Mouse (Mus musculus) Muller cell, postnatal 12 days (primary cell): ENCODE measurements around the gene Gatd1.
A peak's percentile ranks its signal among the peaks of the same experiment; 100 is the strongest.

Source experiments
- DNase-seq: peaks from one replicate; pipeline ENCODE4 v3.0.0-alpha.2; 2015; ENCODE audit errors: inconsistent ontology term

Gatd1 gene

GRCm38 (mm10) chr7:141390326-141391259 lies 23.3 kb downstream of the Gatd1 start:
- no peak for DNase-seq

DNA sequence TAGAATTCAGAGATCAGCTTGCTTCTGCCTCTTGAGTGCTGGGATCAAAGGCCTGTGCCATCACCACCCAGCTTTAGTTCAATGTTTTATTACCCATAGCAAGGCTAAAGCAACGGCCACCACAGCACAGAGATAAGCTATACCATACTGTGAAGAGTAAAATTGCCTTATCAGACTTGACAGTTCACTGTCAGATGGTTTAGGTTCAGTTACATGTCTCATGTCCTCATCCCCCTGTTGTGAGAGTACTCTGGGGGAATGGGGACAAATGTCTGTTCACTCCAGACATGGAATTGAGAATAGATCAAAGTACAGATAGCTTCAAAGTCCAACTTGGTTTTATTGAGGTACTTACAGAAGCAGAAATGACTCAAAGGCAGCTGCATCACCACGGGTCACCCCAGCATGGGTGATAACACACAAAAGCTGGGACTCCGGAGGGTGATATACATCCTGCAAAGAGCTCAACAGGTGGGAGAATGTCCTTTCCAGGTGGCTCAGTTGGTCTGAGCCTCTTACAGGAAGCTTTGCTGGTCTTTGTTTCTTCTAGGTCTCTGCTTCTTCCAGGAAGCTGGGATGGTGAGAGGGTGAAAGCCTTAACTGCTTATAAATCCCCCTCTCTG lies 25.3 kb downstream of the Gatd1 start:
- DNase-seq = no peak

DNA sequence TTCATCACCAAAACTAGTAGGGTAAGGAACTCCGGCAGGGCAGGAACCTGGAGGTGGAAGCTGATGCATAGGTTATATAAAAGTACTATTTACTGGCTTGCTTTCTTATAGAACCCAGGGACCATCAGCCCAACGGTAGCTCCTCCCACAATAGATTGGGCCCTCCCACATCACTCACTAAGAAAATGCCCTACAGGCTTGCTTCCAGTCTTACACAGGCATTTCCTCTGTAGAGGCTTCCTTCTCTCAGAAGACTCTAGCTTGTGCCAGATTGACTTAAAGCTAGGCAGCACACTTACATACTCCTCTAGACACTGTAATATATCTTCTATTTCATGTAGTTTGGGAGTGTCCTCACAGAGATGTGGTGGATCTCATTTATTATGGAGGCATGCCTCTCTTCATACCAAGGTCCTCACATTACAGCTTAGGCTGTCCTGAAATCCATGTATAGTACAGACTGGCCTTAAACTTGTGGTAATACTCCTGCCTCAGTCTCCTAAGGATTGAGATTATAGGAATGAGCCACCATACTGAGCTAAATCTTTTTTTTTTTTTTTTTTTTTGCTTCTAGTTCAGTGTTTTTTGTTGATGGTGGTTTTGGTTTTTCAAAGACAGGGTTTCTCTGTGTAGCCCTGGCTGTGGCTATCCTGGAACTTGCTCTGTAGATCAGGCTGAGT lies 26.0 kb downstream of the Gatd1 start:
- no peak for DNase-seq

DNA sequence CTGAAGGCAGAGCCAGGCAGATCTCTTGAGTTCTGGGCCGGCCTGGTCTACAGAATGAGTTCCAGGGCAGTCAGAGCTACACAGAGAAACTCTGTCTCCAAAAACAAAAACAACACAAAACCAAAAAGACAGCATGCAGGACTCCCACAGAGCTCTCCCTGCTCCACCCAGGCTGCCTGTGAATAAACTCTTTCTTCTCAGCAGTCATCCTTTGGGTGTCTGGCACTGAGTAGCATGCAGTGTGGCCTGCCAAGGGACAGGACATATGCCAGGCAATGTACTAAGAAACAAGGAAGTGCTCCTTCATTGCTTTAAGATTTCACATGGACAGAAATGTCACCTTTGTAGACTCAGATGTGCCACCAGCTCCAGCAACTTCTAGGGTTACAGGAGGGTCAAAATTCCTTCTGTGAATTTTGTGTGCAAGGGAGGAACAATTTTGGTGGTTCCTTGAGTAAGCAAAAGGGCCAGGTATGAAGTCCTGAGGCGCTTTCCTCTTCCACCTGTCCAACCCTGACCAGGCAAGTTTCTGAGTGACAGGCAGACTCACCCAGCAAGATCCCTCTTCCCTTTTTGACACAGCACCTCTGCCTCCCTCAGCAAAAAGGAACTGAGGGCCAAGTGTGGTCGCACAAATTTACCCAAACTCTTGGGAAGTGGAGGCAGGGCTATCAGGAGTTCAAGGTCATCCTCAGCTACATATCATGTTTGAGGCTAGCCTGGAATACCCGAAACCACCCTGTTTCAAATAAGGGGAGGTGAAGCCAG lies 32.7 kb downstream of the Gatd1 start:
- DNase-seq = peak; percentile 16

DNA sequence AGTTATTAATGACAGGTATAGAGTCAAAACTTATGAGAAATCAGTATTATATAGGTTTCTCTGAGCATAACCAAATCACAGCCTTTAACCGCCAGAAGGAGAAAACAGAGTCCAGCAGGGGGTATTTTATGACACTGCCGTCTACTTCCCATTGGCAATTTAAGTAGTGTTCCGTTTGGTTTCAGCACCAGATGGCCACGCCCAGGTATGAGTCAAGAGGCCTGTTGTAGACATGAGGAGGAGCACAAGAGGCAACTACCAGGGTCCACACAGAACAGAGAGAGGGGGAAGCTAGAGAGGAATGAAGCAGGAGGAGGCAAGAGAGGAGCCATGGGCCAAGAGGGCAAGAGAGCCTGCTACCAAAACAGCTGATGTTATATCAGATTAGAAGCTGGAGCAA lies 34.4 kb downstream of the Gatd1 start:
- no peak for DNase-seq

- DNase-seq = no peak
Measured at GRCm38 (mm10) chr7:141374399-141374798, 39.5 kb downstream of the Gatd1 start.

DNA sequence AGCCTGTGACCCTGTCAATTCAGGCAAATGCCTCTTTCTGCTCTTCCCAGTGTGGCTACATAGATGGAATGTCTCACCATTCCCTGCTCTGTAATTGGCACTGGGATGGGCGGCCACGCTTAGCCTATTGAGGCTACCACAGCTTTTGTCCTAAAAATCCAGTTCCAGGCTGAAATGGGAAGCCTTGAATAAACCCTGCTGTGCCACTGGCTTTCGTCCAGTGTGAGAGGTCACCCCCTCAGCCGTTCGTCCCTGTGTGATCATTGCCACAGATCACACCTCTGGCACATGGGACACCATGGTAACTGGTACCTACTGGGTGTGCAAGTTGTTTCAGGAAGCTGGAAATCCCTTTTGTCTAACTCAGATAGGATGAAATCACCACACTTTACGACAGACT lies 40.3 kb downstream of the Gatd1 start:
- peak; percentile 83 for DNase-seq

DNA sequence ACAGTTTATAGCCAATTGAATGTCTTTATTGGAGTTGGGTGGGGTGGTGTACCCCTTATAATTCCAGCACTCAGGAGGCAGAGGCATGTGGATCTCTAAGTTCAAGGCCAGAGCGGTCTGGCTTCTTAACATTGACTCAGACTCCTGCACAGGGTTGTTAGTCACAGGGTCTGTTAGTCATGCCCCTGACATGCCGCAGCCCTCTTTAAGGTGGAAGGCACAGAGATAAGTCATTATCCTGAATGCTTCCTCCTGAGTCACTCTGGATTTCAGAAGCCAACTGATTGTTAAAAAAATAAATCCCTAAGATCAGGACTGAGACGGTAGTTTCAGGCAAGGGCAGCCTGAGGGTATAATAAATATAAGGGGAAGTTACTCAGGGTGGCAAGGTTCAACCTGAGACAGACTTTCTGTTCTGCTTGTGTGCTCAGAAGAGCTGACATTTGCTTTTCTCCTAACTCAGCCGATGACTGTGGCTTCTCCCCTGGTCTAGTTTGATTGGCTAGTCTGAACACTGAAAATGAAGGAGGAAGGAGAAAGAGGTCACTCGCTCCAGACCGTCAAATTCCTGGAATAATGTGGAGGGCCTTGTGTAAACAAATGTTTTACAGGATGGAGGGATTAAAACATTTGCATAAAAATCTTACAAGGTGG lies 41.9 kb downstream of the Gatd1 start:
- DNase-seq = peak; percentile 40

DNA sequence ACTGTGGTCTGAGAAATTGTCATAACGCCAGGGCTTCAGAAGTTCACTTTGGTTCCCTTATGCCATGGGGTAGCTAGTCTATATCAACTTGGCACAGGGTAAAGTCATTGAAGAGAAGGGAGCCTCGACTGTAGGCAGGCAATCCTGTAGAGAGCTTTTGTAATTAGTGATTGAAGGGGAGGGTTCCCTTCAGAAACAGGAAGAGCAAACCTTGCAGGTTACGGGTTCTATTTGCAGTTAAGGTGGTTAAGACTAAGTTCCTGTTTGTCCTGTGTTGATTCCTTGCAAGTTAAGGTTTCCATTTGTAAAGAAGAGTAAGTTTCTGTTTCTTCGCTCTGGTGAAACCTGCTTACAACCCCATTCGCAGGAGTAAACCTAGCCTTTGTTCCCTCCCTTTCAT lies 44.0 kb downstream of the Gatd1 start:
- no peak for DNase-seq

DNA sequence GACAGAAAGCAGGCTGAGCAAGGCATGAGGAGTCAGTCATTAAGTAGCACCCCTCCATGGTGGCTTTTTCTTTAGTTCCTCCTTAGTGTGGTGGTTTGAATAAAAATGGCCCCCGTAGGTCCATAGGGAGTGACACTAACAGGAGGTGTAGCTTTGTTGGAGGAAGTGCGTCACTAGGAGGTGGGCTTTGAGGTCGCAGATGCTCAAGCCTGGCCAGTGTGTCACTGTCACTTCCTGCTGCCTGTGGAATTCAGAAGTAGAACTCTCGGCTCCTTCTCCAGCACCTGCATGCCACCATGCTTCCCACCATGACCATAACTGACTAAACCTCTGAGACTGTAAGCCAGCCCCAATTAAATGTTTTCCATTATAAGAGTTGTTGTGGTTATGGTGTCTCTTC lies 46.6 kb downstream of the Gatd1 start:
- DNase-seq = no peak

- DNase-seq = no peak
Measured at GRCm38 (mm10) chr7:141365049-141365445, 48.9 kb downstream of the Gatd1 start.

DNA sequence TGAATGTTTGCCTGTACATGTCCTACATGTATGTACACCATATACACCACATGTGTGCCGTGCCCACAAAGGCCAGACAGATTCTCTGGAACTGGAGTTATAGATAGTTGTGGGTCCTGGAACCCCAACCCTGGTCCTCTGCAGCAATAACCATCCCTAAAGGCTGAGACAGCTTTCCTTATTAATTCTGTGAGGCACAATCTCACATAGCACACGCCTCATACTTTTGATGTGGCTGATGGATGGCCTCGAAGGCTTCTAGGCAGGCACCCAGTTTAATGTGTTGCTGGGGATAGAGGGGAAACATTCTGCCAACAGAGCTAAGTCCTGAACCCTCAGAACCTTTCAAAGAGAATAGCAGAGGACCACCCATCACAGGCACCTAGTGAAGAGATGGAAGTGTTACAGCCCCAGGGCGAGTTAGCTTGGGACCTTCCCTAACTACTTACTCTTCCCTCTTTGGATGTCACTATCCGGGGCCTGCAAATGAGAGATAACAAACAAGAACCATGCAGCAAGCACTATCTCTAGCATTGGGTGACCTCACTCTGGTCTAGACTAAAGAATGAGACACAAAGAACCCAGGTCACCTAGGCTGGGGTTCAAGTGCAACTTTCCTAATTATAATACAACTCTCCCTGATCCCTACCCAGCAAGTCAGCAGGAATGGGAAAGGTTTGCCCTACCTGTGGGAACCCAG lies 49.4 kb downstream of the Gatd1 start:
- DNase-seq = no peak

GRCm38 (mm10) chr7:141363752-141364125 lies 50.2 kb downstream of the Gatd1 start:
- DNase-seq = no peak

- peak; percentile 62 for DNase-seq
Measured at GRCm38 (mm10) chr7:141363106-141363751, 50.7 kb downstream of the Gatd1 start.

DNA sequence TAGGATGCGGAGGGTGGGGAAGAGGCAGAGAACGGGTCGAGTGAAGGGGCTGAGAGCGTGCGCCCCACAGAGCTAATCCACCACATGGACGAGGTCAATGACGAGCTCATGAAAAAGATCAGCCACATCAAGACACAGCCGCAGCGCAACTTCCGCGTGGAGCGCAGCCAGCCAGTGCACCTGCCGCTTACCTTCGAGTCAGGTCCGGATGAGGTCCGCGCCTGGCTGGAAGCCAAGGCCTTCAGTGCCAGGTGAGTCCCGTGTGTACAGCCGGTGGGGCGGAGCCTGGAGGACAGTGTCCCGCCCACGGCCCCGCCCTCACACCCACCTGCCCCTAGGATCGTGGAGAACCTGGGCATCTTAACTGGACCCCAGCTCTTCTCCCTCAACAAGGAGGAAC lies 52.4 kb downstream of the Gatd1 start:
- no peak for DNase-seq
